Mouse (Mus musculus) hindbrain, embryonic 15.5 days (tissue): ENCODE measurements around the gene Nme4. TPM values are rescaled to one million over a fixed set of nuclear protein-coding genes. Genes with fewer than 3 reads are reported as not detected.
"Not testable (repeated sequence)": the region's sequence is repeated elsewhere in the genome, so short reads cannot be mapped to it uniquely, and the experiment has no call there.

ENCODE experiments used
- ATAC-seq: fragments of 200-750 bp; cut with Nextera tagmentation; 2 replicates; pipeline ENCODE4 v1.8.0; 2017; ENCODE audit warnings: low read depth, moderate number of reproducible peaks, moderate TSS enrichment; ENCODE audit not compliant: low FRiP score
- H3K27ac ChIP-seq: fragments of 300-500 bp; sonication (generic); replicated peaks from 2 replicates; pipeline ENCODE4 v1.5.1; 2015; ENCODE audit warnings: mild to moderate bottlenecking, inconsistent platforms
- H3K27me3 ChIP-seq: fragments of 300-500 bp; sonication (generic); 2 replicates; pipeline ENCODE4 v1.6.1; 2015; ENCODE audit warnings: control low read depth, inconsistent platforms
- H3K36me3 ChIP-seq: fragments of 300-500 bp; sonication (generic); 2 replicates; pipeline ENCODE4 v1.6.1; 2015; ENCODE audit warnings: control low read depth, inconsistent platforms
- H3K4me1 ChIP-seq: fragments of 300-500 bp; sonication (generic); replicated peaks from 2 replicates; pipeline ENCODE4 v1.6.1; 2015; ENCODE audit warnings: control low read depth, inconsistent platforms
- H3K4me2 ChIP-seq: fragments of 300-500 bp; sonication (generic); 2 replicates; pipeline ENCODE4 v1.6.1; 2015; ENCODE audit warnings: moderate library complexity, mild to moderate bottlenecking, inconsistent platforms
- H3K4me3 ChIP-seq: fragments of 300-500 bp; sonication (generic); 2 replicates; pipeline ENCODE4 v1.5.1; 2015; ENCODE audit warnings: mild to moderate bottlenecking, inconsistent platforms
- H3K9ac ChIP-seq: fragments of 300-500 bp; sonication (generic); 2 replicates; pipeline ENCODE4 v1.6.1; 2015; ENCODE audit warnings: inconsistent platforms
- H3K9me3 ChIP-seq: fragments of 300-500 bp; sonication (generic); 2 replicates; pipeline ENCODE4 v1.6.1; 2016; ENCODE audit warnings: control low read depth, inconsistent platforms
- WGBS: fragments of 180-500 bp; shearing (Covaris S2); methylation state at CpG from one replicate; pipeline ENCODE4 v1.1.7; 2015; 5-methylcytosine and 5-hydroxymethylcytosine counted together
- polyA plus RNA-seq: library from polyadenylated mRNA; unstranded; fragments of >200 nt; fragmentation: Nextera tagmentation; extraction: Ambion mirVana; gene quantifications from 2 replicates; pipeline ENCODE4 v1.2.1, GENCODE M21; 2015

The Nme4 gene
- polyA plus RNA-seq, 1 experiment from 2014 or later: 24.3 TPM

DNA sequence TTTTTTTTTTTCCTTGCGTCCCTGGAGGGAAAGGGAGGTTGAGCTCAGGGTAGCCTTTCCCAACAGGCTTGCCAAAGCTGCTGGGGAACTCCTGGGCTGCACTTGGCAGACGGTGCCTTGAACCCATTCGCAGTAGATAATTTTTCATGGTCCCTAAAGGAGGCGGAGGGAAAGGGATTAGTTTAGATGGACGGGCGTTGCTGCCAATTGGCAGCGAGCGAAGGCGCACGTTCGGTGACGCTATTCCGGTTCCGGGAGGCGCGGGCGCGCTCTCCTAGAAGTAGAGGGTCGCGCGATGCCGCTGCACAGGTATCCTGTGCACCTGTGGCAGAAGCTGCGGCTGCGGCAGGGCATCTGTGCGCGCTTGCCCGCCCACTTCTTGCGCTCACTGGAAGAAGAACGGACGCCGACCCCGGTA is 27.9 kb upstream of the Nme4 start, which contains the start of gene Mrpl28:
Gene Mrpl28 (plus strand): TSS at position 234 of the 418 bp plus-strand sequence.
- WGBS: 0% methylated on average over 32 of the region's 32 CpGs
- Histone ChIP-seq H3K36me3 (peaks cover 16% of the 10 kb centered on the region), H3K4me1 (peaks cover 17% of the 10 kb centered on the region), H3K27ac (peak within 1 kb of the TSS; percentile 71), H3K27me3 (0 out of 2 replicates have a peak, but pooled peaks cover 4% of the 10 kb centered on the region), H3K9me3 (no peaks in the 10 kb centered on the region), H3K4me3 (peak within 1 kb of the TSS; percentile 97), H3K4me2 (peak within 1 kb of the TSS; percentile 89), H3K9ac (peak within 1 kb of the TSS; percentile 89)
- peak; percentile 89 for ATAC-seq

DNA sequence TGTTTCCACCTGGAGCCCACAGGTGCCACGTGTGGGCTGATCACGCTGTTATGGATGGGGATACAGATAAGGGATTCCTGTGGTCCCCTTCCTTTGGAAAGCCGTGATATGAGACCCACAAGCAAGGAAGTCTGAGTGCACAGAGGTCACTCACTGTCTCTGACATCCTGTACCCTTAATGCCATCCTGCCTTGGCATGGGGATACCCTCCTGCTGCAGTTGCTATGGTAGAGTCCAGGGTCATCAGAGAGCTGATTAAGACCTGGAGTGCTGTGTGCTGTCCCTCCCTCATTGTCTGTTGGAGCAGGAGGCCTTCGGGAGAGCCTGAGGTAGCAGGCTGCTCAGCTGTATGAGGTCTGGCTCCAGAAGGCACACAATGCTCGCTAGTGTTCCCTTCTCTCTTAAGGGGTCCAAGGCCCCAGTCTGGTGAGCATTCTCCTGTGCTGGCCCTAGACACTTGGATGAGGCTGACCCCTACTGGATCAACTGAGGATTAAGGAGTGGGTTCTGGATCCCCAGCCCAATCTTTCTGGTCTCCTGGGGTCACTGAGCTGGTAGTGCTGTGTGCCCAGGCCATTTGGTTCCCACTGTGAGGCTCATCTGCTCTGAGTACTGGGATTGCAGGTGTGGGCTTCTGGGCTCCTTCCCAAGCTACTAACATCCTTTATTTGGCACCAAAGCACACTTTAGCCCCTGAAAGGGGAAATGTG is 27.2 kb upstream of the Nme4 start:
- Histone ChIP-seq H3K4me1 (peaks cover 17% of the 10 kb centered on the region), H3K36me3 (peaks cover 16% of the 10 kb centered on the region), H3K9ac (no peak overlapping the region), H3K4me2 (no peak overlapping the region), H3K27ac (no peak overlapping the region), H3K4me3 (no peak overlapping the region), H3K27me3 (0 out of 2 replicates have a peak, but pooled peaks cover 4% of the 10 kb centered on the region), H3K9me3 (no peaks in the 10 kb centered on the region)
- no peak for ATAC-seq
- 56% methylated on average over 5 of the region's 5 CpGs for WGBS

DNA sequence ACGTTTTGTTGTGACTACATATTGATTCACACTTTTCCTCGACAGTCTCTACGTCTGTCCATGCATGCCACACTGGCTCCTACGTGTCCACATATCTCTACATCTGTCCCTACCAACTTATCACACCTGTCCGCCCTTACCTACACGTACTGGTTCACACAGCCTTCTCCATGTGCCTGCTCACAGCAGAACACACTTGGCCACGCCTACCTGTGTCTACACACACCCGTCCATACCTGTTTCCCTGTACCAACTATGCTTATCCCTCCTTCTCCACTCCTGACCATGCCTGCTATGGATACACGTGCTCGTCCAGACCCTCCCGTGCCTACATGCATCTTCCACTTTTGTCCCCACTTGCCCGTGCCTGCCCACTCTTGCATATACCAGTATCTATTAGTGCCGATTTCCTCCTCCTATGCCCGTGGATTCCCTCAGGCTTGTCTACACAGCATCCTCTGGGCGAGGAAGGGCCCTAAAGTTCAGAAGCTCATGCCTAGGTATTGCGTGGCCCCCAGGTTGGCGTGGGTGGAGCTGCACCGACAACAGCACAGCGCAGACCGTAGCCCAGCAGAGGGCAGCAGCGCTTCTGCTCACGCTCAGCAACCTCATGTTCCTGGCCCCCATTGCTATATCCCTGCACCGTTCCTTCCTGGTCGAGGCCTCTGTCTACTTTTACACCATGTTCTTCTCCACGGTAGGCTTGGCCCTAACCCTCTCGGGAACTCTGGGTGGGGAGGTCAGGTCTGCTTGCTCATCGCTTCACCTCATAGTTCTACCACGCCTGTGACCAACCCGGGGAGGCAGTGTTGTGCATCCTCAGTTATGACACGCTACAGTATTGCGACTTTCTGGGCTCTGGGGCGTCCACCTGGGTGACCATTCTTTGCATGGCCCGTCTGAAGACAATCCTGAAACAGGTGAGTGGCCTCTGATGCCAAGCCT is 24.6 kb upstream of the Nme4 start:
- no peak overlapping the region for H3K4me2 ChIP-seq
- no peaks in the 10 kb centered on the region for H3K9me3 ChIP-seq
- H3K4me1 ChIP-seq: peaks cover 13% of the 10 kb centered on the region
- no peak overlapping the region for H3K9ac ChIP-seq
- H3K4me3 ChIP-seq: no peak overlapping the region
- ATAC-seq: no peak
- H3K36me3 ChIP-seq: no peaks in the 10 kb centered on the region
- no peak overlapping the region for H3K27ac ChIP-seq
- H3K27me3 ChIP-seq: peaks cover 24% of the 10 kb centered on the region
- 48% methylated on average over 33 of the region's 33 CpGs for WGBS

DNA sequence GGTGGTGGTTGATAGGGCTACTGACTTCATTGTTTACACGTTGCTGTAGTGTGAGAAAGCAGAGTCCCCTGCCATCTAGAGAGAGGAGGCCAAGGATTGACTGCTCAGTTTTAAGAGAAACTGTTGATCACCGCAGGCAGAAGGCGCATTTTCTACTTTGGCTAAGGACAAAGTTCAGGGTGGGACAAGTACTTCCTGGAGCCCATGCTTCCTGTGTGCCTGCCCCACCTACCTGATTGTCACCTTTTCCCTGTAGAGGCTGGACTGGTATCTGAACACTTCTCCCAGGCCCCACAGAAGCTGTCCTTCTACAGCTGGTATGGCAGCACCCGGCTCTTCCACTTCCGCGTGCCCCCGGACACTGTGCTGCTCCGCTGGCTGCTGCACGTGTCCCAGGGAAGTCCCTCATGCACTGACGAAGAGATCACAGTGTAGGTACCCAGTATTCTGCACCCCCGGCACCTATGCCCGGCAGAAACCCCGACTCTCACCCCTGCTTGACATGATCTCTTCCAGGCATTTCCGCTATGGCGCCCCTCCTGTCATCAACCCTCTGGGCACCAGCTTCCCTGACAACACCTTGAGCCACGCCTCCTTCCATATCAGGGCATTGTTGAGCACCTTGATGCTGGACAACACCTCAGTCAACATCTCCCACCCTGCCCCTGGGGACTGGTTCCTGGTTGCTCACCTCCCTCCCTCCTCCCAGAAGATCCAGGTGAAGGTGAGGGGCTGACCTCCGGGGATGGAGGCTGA is 21.3 kb upstream of the Nme4 start:
- no peak for ATAC-seq
- no peak overlapping the region for H3K9ac ChIP-seq
- H3K9me3 ChIP-seq: no peaks in the 10 kb centered on the region
- 86% methylated on average over 17 of the region's 17 CpGs for WGBS
- no peaks in the 10 kb centered on the region for H3K36me3 ChIP-seq
- peaks cover 39% of the 10 kb centered on the region for H3K27me3 ChIP-seq
- no peak overlapping the region for H3K4me2 ChIP-seq
- H3K27ac ChIP-seq: no peak overlapping the region
- H3K4me3 ChIP-seq: no peak overlapping the region
- peaks cover 12% of the 10 kb centered on the region for H3K4me1 ChIP-seq

DNA sequence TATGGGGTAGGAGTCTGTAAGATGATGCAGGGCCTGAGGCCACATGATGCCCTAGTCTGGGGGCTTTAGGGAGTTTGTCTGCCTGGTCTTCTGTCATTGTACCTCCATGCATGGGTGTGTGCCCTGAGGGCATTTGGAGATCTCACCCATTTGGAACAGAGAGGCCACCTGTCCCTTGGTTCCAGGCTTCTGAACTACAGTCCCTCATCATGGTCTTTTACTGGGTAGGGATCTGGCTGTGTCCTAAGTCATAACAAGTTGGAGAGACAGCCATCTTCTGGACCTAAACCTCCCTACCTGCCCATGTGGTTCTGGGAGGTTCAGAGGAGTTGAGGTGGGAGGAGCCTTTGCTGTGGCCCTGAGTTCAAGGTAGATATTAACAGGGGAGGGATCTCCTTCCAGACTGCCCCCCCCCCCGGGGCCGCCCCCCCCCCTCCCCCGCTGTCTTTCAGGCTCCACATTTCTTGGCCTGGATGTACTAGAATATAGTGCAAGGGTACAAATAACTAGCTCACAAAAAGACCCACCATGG is 20.6 kb upstream of the Nme4 start:
- no peak overlapping the region for H3K4me3 ChIP-seq
- H3K4me1 ChIP-seq: peaks cover 12% of the 10 kb centered on the region
- no peak overlapping the region for H3K9ac ChIP-seq
- 62% methylated on average over 3 of the region's 3 CpGs for WGBS
- H3K36me3 ChIP-seq: no peaks in the 10 kb centered on the region
- H3K4me2 ChIP-seq: no peak overlapping the region
- H3K27ac ChIP-seq: no peak overlapping the region
- no peaks in the 10 kb centered on the region for H3K9me3 ChIP-seq
- ATAC-seq: no peak
- peaks cover 39% of the 10 kb centered on the region for H3K27me3 ChIP-seq

DNA sequence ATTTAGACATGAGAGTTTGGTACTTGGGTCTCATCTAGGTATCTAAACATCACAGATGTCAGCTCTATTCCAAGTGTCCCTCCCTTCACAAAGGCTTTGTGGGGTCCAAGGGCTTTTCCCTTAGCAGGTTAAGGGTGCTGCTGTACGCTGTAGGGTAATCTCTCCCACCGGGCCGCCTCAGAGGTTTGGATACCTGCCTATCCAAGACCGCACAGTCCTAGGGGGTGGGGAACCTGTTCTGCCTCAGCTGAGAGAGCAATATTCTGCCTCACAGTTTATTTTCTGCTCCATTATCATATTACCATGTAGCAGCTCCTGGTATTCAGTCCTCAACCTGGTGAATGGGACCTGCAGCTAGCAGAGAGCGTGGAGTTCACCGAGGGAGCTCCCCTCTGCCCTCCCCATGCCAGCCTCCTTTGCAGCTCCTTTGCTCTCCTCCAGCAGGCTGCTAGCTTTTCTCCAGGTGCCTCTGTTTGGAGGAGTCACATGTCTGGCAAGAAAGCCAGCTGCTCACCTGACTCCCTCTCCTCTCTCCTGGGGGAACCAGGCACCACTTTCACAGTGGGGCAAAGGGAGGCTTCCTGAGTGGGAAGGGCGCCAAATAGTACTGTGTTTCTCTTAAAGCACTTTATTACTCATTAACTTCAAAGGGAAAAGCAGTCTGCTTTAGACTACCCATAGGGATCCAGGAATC is 19.9 kb upstream of the Nme4 start:
- H3K9ac ChIP-seq: no peak overlapping the region
- ATAC-seq: no peak
- H3K27ac ChIP-seq: no peak overlapping the region
- no peaks in the 10 kb centered on the region for H3K36me3 ChIP-seq
- no peak overlapping the region for H3K4me2 ChIP-seq
- no peak overlapping the region for H3K4me3 ChIP-seq
- no peaks in the 10 kb centered on the region for H3K9me3 ChIP-seq
- WGBS: 83% methylated on average over 7 of the region's 7 CpGs
- peaks cover 45% of the 10 kb centered on the region for H3K27me3 ChIP-seq
- peaks cover 12% of the 10 kb centered on the region for H3K4me1 ChIP-seq

DNA sequence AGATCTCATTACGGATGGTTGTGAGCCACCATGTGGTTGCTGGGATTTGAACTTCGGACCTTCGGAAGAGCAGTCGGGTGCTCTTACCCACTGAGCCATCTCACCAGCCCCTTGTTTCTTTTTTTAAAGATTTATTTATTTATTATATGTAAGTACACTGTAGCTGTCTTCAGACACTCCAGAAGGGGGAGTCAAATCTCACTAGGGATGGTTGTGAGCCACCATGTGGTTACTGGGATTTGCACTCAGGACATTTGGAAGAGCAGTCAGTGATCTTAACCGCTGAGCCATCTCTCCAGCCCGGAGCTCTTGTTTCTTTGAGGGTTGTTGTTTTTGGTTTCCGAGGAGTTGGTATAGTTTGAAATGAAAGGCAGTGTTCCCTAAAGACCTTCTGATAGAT is 19.1 kb upstream of the Nme4 start:
- H3K27me3 ChIP-seq: peaks cover 45% of the 10 kb centered on the region

DNA sequence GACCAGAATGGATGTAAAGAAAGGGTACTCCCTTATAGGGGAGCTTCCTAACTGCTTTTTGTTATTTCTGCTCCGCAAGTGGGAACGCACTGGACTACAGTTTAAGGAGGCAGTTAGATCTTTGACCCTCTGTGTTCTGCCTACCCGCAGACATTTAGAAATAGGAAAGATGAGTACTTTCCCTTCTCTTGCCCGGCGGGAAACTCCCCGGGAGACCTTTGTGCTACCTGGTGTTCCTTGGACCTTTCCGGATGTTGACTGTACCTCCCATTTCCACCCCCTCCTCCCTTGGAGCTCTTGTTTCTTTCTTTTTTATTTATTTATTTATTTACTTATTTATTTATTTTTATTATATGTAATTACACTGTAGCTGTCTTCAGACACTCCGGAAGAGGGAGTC is 18.7 kb upstream of the Nme4 start:
- H3K9me3 ChIP-seq: no peaks in the 10 kb centered on the region
- ATAC-seq: no peak
- 12% methylated on average over 8 of the region's 8 CpGs for WGBS
- H3K4me3 ChIP-seq: peak overlapping the region; percentile 83
- peak overlapping the region; percentile 90 for H3K9ac ChIP-seq
- H3K27ac ChIP-seq: peak overlapping the region; percentile 70; the same call in 1 of the 2 replicates
- H3K36me3 ChIP-seq: no peaks in the 10 kb centered on the region
- H3K27me3 ChIP-seq: peaks cover 44% of the 10 kb centered on the region
- peaks cover 12% of the 10 kb centered on the region for H3K4me1 ChIP-seq
- peak overlapping the region; percentile 98 for H3K4me2 ChIP-seq

More for the DNA sequence above, 19.1 kb upstream of the Nme4 start:
- WGBS: 66% methylated on average over 7 of the region's 7 CpGs
- H3K9me3 ChIP-seq, H3K9ac ChIP-seq, H3K27ac ChIP-seq, ATAC-seq, H3K4me2 ChIP-seq, H3K4me3 ChIP-seq, H3K36me3 ChIP-seq: not testable (repeated sequence)
- H3K4me1 ChIP-seq: peaks cover 12% of the 10 kb centered on the region

DNA sequence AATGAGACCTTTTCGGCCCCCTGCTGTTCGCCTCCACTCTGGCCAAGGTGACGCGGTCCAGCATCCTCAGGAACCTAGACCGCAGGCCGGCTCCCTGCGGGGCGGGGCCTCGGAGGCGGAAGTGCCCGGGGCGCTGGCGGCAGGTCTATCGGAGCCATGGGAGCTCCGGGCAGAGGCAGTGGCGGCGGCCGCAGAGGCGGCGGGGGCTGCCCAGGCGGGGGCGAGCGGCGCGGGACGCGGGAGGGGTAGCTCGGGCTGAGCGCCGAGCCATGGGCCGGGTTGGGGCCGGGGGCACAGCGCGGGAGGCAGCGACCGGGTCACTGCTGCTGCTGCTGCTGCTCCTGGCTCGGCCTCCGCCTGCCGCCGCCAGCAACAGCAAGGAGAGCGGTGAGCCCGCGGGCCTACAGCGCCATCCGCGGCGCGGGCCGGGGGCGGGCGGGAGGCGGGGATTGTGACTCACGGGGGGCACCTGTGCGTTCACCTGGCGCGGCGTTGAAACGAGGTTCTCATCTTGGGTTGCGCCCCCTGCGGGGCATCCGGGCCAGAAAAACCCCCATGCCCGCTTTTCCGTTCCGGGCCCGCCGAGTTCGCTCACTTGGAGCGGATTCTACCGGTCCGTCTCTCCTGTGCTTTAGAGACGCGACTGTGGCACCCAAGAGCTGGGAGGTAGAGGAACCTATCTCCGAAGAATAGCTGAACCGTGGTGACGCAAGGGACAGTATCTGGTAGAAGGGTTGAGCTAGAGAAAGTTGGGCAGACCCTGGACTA is 18.0 kb upstream of the Nme4 start, which contains the start of gene Tmem8:
Gene Tmem8 (plus strand): TSS at position 119 of the 768 bp plus-strand sequence.
- peaks cover 41% of the 10 kb centered on the region for H3K27me3 ChIP-seq
- ATAC-seq: peak; percentile 76
- under 1% methylated on average over 53 of the region's 75 CpGs for WGBS

DNA sequence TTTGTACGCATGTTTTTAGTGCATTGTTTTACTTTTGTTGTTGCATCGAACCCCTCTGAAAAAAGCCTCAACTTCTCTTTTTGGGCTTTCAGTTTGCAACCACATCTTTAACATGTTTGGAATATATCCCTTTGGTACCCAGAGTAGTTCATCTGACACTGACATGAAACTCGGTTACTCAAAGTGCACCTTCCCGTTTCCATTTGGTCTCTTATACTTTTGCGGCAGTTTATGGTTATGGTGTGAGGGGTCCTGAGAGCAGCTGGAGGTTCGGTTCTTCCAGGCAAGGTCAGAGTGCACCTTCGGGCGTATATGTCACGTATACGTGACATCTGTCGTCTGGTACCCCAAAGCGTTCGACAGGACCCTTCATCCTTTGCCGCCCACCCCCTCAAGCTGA is 17.3 kb upstream of the Nme4 start:
- WGBS: 15% methylated on average over 14 of the region's 14 CpGs
- H3K27ac ChIP-seq: peak overlapping the region; percentile 70; the same call in 1 of the 2 replicates

More for the DNA sequence above, 18.0 kb upstream of the Nme4 start, which contains the start of gene Tmem8:
- H3K27ac ChIP-seq: peak within 1 kb of the TSS; percentile 70
- H3K4me1 ChIP-seq: peaks cover 12% of the 10 kb centered on the region
- peak within 1 kb of the TSS; percentile 83 for H3K4me3 ChIP-seq
- H3K36me3 ChIP-seq: no peaks in the 10 kb centered on the region
- H3K9me3 ChIP-seq: no peaks in the 10 kb centered on the region
- peak within 1 kb of the TSS; percentile 98 for H3K4me2 ChIP-seq
- H3K9ac ChIP-seq: peak within 1 kb of the TSS; percentile 90

More for the DNA sequence above, 17.3 kb upstream of the Nme4 start:
- Histone ChIP-seq H3K4me3 (peak overlapping the region; percentile 83), H3K36me3 (no peaks in the 10 kb centered on the region), H3K27me3 (peaks cover 41% of the 10 kb centered on the region), H3K9me3 (no peaks in the 10 kb centered on the region), H3K9ac (peak overlapping the region; percentile 90), H3K4me2 (peak overlapping the region; percentile 98), H3K4me1 (peaks cover 12% of the 10 kb centered on the region)
- no peak for ATAC-seq
